Mouse (Mus musculus): ENCODE data around the gene Bmp4. TPM values are rescaled to one million over a fixed set of nuclear protein-coding genes. Genes with fewer than 3 reads are reported as not detected.
A peak's percentile ranks its signal among the peaks of the same experiment; 100 is the strongest.

Gene Bmp4
- polyA plus RNA-seq, 1 experiment from 2014 or later, result 40.1 TPM

DNA sequence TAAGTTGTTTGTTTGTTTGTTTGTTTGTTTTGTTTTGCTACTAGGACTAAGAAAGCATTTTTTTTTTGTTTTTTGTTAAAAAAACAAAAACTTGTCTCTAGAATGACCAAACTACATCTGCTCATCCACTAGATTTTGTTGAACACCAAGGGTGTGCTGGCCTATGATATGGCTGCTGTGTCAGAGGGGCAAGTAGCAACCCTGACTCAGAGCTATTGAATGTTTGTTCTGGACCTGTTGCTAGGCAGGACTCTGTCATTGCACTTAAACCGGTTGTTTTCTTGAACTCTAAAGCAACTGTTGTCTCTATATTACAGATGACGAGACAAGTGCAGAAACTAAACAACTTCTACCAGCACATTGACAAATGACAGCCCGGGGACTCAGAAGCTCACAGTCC is 17.9 kb upstream of the Bmp4 start:
- H3K4me3 ChIP-seq (replicated peaks), result no peak overlapping the region
- H3K9me3 ChIP-seq (replicated peaks), result no peaks in the 10 kb centered on the region
- ATAC-seq (ENCODE audit: insufficient number of reproducible peaks, low FRiP score, low TSS enrichment, low read depth), result no peak
- WGBS, result 84% methylated on average over 3 of the region's 3 CpGs
- no peaks in the 10 kb centered on the region for H3K27me3 ChIP-seq
- no peaks in the 10 kb centered on the region for H3K36me3 ChIP-seq
- H3K4me2 ChIP-seq (replicated peaks), result no peak overlapping the region
- no peaks in the 10 kb centered on the region for H3K4me1 ChIP-seq
- H3K9ac ChIP-seq, result no peak overlapping the region
- no peak overlapping the region for H3K27ac ChIP-seq (replicated peaks)

DNA sequence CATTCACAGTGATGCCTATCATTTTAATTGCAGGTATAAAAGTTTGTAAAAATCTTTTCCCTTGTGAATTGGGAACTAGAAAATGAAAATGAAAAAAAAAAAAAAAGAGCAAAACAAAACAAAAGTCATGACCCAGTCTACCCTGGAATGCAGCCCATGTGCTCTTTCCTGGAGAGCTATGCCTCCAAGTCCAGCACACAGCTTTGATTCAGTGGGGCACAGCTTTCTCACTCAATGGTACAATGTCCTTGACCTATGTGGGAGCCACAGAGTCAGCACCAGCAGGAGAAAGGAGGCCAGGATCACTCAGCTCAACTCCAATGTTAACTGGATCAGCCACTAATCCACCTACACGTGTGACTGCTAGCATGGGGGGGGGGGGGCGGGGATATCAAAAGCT is 9.5 kb upstream of the Bmp4 start:
- Histone ChIP-seq H3K27me3 (peaks cover 24% of the 10 kb centered on the region), H3K27ac (replicated peaks) (no peak overlapping the region), H3K9ac (no peak overlapping the region), H3K4me1 (peaks cover 11% of the 10 kb centered on the region; the same call in 1 of the 2 replicates), H3K4me3 (replicated peaks) (no peak overlapping the region), H3K36me3 (no peaks in the 10 kb centered on the region), H3K4me2 (replicated peaks) (no peak overlapping the region), H3K9me3 (replicated peaks) (no peaks in the 10 kb centered on the region)
- no peak for ATAC-seq (ENCODE audit: insufficient number of reproducible peaks, low FRiP score, low TSS enrichment, low read depth)
- 63% methylated on average over 2 of the region's 2 CpGs for WGBS

DNA sequence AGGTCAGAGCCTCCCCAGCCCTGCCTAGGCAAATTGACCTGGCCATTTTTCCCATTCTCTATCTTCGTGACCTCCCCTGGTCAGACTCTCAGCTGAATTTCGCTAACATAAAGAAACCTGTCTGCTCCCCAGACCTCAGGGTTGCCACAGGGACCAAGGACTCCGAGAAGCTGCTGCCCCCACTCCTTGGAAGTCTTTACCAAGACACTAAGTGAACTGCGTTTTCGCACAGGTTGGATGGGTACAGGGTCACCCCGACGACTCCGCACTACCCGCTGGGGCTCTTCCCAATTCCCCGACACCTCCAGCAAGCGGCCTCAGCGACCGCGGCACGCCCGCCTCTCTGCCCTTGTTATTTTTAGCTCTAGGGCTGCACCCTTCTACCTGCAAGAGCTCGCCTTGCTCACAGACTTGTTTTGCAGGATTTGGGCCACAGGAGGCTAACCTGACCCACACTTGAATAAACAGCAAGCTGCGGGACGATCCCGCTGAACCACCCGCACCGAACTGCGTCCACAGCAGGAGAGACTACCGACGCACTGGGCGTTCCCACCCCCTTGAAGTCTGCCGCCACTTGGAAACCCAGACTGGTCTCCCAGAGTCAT is 7.7 kb upstream of the Bmp4 start:
- Histone ChIP-seq H3K9me3 (replicated peaks) (no peaks in the 10 kb centered on the region), H3K36me3 (no peaks in the 10 kb centered on the region), H3K4me1 (peaks cover 11% of the 10 kb centered on the region; the same call in 1 of the 2 replicates), H3K4me2 (replicated peaks) (peak overlapping the region; percentile 49), H3K4me3 (replicated peaks) (peak overlapping the region; percentile 31), H3K9ac (no peak overlapping the region), H3K27ac (replicated peaks) (no peak overlapping the region), H3K27me3 (peaks cover 27% of the 10 kb centered on the region)
- WGBS, result 6% methylated on average over 27 of the region's 27 CpGs
- no peak for ATAC-seq (ENCODE audit: insufficient number of reproducible peaks, low FRiP score, low TSS enrichment, low read depth)

DNA sequence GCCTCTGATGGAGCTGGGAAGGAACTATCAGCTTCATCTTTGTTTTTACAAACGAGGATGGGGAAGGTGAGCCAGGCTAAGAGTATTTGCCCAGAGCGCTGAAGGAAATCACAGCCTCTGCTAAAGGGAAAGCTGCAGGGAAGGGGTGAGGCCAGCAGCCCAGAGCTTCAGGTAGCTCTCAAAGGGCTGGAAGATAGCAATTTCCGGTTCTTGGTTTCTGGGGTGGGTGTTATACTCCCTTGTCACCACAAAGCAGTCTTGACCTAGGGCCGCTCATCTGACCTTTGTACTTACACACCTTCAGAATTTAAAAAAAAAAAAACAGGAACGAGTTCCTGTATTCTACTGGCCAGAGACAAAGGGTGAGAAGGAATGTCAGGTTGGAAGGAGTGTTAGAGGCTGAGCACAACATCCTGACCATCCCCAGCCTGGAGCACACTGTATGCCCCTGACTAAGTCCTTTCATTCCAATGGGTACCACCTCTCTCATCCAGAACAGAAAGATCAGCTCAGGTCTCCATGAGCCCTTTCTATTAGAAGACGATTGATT is 1.2 kb upstream of the Bmp4 start:
- H3K4me1 ChIP-seq, result peaks cover 25% of the 10 kb centered on the region
- H3K4me3 ChIP-seq (replicated peaks), result no peak overlapping the region
- WGBS, result 56% methylated on average over 6 of the region's 6 CpGs
- no peak overlapping the region for H3K27ac ChIP-seq (replicated peaks)
- no peaks in the 10 kb centered on the region for H3K9me3 ChIP-seq (replicated peaks)
- H3K9ac ChIP-seq, result no peak overlapping the region
- no peak overlapping the region for H3K4me2 ChIP-seq (replicated peaks)
- no peak for ATAC-seq (ENCODE audit: insufficient number of reproducible peaks, low FRiP score, low TSS enrichment, low read depth)
- H3K36me3 ChIP-seq, result no peaks in the 10 kb centered on the region
- peaks cover 36% of the 10 kb centered on the region for H3K27me3 ChIP-seq

DNA sequence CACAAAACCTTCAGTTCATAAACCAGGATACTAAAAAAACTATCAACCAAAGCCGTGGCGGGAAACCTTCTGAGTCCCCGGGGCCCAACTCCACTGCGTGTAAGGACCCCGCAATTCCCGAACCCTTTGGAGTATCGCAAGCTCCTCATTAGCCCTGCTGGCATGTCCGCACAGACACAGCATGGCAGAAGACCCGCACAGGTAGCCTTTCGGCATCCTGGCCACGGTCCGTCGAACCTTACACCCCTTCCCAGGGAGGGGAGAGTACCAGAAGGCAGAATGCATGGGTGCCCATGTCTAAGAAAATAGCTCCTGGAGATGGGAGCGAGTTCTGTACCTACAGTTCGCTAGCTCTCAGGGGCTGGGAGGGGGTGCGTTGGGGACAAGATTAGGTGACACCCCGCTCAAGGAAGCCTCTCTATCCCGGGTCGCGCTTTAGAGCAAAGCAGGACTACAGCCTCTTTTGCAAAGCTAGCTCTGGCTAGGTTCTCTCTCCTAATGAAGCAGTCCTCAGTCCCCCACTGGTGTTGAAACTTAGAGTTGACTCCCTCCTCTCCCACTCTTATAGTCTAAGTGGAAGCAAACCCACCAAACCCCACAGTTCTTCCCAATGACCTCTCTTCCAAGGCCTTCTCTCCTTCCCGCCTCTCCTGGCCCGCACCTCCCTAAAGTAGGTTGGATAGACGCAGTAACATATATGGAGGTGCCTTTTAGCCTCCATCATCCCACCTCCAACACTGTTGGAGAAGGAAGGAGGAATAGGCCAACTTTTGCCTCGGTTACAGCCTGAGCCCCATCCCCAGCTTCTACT is 826 bp downstream of the Bmp4 start:
- WGBS, result 6% methylated on average over 24 of the region's 24 CpGs
- Histone ChIP-seq H3K9me3 (replicated peaks) (no peaks in the 10 kb centered on the region), H3K27me3 (peaks cover 36% of the 10 kb centered on the region), H3K27ac (replicated peaks) (peak overlapping the region; percentile 56), H3K4me3 (replicated peaks) (peak overlapping the region; percentile 63), H3K4me2 (replicated peaks) (peak overlapping the region; percentile 75), H3K4me1 (peaks cover 33% of the 10 kb centered on the region), H3K9ac (peak overlapping the region; percentile 26), H3K36me3 (no peaks in the 10 kb centered on the region)
- no peak for ATAC-seq (ENCODE audit: insufficient number of reproducible peaks, low FRiP score, low TSS enrichment, low read depth)

DNA sequence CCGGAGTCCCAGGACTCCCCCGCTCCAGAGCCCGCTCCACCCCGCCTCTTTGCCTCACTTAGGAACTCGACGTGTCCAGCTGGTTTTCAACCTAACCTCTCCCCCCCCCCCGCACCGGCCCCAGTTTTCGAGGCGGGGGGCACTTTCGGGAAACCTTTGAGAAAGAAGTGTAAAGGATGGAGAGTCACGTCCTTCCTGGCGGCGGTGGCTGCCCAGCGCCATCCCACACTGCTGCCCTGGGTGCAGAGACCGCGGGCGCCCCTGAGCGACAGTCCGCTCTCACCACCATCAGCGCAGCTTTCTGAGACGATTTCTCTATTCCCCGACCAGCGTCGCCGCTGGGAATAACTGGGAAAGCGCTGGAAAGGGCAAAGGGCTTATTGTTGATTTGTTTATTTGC is 1.8 kb downstream of the Bmp4 start:
- H3K9ac ChIP-seq, result peak overlapping the region; percentile 48
- H3K36me3 ChIP-seq, result peaks cover 8% of the 10 kb centered on the region; the same call in 1 of the 2 replicates
- peaks cover 33% of the 10 kb centered on the region for H3K27me3 ChIP-seq
- H3K4me2 ChIP-seq (replicated peaks), result peak overlapping the region; percentile 75
- peak overlapping the region; percentile 92 for H3K27ac ChIP-seq (replicated peaks)
- no peak for ATAC-seq (ENCODE audit: insufficient number of reproducible peaks, low FRiP score, low TSS enrichment, low read depth)
- under 1% methylated on average over 26 of the region's 27 CpGs for WGBS
- H3K4me3 ChIP-seq (replicated peaks), result peak overlapping the region; percentile 63
- H3K9me3 ChIP-seq (replicated peaks), result no peaks in the 10 kb centered on the region
- H3K4me1 ChIP-seq, result peaks cover 36% of the 10 kb centered on the region

DNA sequence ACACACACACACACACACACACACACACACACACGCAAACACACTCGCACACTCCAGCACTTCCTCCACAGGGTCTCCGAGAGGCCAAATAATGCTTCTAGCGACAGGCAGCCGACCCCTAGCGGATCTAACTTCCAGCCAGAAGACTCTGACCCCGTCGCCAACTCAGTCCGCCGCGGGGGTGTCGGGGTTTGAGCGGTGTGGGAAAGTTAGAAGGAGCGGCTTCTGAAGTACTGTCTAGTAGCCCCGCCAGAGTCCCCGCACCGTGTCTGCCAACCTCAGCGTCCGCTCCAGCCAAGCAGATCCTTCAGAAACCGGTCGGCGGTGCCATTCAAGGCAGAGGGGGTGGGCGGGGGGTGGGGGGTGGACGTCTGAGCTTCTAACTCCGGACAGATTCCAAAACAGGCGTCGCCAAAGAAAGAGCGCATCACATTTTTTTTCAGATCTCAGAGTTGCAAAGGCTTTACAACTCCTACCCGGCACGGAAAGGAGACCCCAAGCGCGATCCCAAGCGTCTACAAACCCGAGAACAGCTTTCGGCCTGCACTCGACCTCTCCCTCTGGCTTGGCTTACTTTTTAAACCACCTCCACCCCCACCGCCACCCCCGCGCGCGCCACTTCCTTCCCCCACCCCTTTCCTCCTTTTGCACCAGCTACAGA is 2.5 kb downstream of the Bmp4 start:
- peak overlapping the region; percentile 75 for H3K4me2 ChIP-seq (replicated peaks)
- peaks cover 33% of the 10 kb centered on the region for H3K27me3 ChIP-seq
- peak overlapping the region; percentile 48 for H3K9ac ChIP-seq
- 0% methylated on average over 41 of the region's 41 CpGs for WGBS
- peaks cover 36% of the 10 kb centered on the region for H3K4me1 ChIP-seq
- H3K36me3 ChIP-seq, result peaks cover 8% of the 10 kb centered on the region; the same call in 1 of the 2 replicates
- peak overlapping the region; percentile 63 for H3K4me3 ChIP-seq (replicated peaks)
- no peaks in the 10 kb centered on the region for H3K9me3 ChIP-seq (replicated peaks)
- H3K27ac ChIP-seq (replicated peaks), result peak overlapping the region; percentile 92
- no peak for ATAC-seq (ENCODE audit: insufficient number of reproducible peaks, low FRiP score, low TSS enrichment, low read depth)

DNA sequence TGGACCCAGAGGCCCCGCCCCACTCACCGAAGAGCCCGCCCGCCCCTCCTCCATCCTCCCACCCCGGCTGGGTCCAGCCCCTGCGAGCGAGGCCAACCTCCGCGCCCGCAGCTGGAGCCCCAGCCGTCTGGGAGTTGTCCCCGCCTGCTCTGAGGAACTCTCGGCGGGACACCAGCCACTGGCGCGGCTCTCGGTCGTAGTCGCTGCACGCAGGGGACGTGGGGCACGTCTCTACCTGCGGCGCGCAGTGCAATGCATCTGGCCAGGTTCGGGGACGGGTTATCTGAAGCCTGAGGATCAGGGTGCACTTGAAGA is 3.2 kb downstream of the Bmp4 start:
- peaks cover 37% of the 10 kb centered on the region for H3K4me1 ChIP-seq

DNA sequence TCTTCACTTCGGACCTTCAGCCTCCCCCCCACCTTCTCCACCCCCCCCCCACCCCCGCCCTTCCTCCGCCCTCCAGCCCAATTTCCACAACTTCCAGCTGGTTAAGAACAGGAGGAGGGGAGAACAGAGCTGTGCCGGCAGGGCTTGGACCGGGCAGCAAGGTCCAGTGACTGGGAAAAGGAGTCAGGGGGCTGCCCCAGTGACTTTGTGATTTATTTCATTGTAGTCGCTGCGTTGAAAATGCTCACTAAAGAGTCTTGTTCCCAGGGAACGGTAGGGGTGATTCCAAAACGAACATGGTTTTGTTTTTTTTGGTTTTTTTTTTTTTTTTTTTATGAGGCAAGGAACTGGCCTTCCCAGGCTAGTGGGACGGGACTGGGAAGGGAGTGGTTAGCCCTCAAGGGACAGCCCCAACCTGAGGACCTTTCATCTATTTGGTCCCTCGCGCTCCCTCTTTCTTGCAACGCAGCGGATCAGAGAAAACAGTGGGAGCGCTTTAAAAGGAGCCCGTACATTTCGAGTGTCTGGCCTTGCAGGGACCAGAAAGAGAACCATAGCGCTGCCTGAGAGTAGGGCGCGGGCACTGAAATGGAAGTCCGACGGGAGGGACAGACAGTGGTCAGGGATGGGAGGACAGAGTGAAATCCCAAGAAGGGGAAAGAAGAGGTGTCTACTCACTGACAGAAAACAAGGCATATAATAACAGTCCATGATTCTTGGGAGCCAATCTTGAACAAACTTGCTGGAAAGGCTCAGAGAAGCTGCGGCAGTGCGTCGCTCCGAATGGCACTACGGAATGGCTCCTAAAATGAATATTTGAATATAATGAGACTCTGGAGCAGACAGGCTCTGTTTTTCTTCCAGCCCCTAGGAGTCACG is 3.8 kb downstream of the Bmp4 start:
- Histone ChIP-seq H3K36me3 (peaks cover 8% of the 10 kb centered on the region; the same call in 1 of the 2 replicates), H3K9ac (peak overlapping the region; percentile 21), H3K27ac (replicated peaks) (peak overlapping the region; percentile 92), H3K9me3 (replicated peaks) (no peaks in the 10 kb centered on the region), H3K4me2 (replicated peaks) (peak overlapping the region; percentile 75), H3K4me3 (replicated peaks) (peak overlapping the region; percentile 63), H3K4me1 (peaks cover 43% of the 10 kb centered on the region), H3K27me3 (peaks cover 30% of the 10 kb centered on the region)
- ATAC-seq (ENCODE audit: insufficient number of reproducible peaks, low FRiP score, low TSS enrichment, low read depth), result peak; percentile 1; the same call in 1 of the 2 replicates
- WGBS, result under 1% methylated on average over 28 of the region's 28 CpGs

More for the DNA sequence above, 3.2 kb downstream of the Bmp4 start:
- H3K27me3 ChIP-seq, result peaks cover 33% of the 10 kb centered on the region
- peak overlapping the region; percentile 63 for H3K4me3 ChIP-seq (replicated peaks)
- no peaks in the 10 kb centered on the region for H3K9me3 ChIP-seq (replicated peaks)
- peak; percentile 89 for ATAC-seq (ENCODE audit: insufficient number of reproducible peaks, low FRiP score, low TSS enrichment, low read depth)
- H3K36me3 ChIP-seq, result peaks cover 8% of the 10 kb centered on the region; the same call in 1 of the 2 replicates
- peak overlapping the region; percentile 48; the same call in 1 of the 2 replicates for H3K9ac ChIP-seq
- H3K27ac ChIP-seq (replicated peaks), result peak overlapping the region; percentile 92
- peak overlapping the region; percentile 75 for H3K4me2 ChIP-seq (replicated peaks)
- WGBS, result under 1% methylated on average over 27 of the region's 27 CpGs

DNA sequence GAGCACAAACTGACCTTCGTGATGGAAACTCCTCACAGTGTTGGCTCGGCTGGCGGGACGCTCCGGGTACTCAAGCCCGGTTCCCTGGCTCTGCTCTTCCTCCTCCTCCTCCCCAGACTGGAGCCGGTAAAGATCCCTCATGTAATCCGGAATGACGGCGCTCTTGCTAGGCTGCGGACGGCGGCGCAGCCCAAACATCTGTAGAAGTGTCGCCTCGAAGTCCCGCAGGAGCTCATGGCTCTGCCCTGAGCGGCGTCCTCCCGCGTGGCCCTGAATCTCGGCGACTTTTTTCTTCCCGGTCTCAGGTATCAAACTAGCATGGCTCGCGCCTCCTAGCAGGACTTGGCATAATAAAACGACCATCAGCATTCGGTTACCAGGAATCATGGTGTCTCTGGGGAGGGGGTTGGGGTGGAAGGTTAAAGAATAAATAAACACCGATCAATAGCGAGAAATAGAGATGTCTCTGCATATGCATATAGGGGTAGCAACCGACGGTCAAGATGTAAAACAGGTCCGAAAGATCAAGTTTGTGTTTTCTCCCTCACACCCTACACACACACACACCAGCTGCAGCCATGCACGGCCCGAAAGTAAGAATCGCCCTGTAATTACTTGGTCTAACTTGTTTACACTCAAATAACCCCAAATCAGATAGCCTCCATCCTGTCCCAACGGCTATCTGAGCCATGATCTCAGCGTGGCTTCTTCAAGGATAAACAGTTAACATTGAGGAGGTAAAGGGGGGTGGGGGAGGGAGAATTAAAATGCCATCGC is 4.6 kb downstream of the Bmp4 start:
- peaks cover 49% of the 10 kb centered on the region for H3K4me1 ChIP-seq
- peaks cover 22% of the 10 kb centered on the region for H3K27me3 ChIP-seq
- peak overlapping the region; percentile 63 for H3K4me3 ChIP-seq (replicated peaks)
- under 1% methylated on average over 39 of the region's 39 CpGs for WGBS
- H3K36me3 ChIP-seq, result peaks cover 8% of the 10 kb centered on the region; the same call in 1 of the 2 replicates
- ATAC-seq (ENCODE audit: insufficient number of reproducible peaks, low FRiP score, low TSS enrichment, low read depth), result no peak
- H3K4me2 ChIP-seq (replicated peaks), result peak overlapping the region; percentile 75
- H3K27ac ChIP-seq (replicated peaks), result peak overlapping the region; percentile 76
- H3K9ac ChIP-seq, result peak overlapping the region; percentile 41
- H3K9me3 ChIP-seq (replicated peaks), result no peaks in the 10 kb centered on the region
